Mouse (Mus musculus): Measurements from ENCODE around the gene Krtap4-1. TPM values are rescaled to one million over a fixed set of nuclear protein-coding genes. Genes with fewer than 3 reads are reported as not detected.
"Not testable (repeated sequence)": the region's sequence is repeated elsewhere in the genome, so short reads cannot be mapped to it uniquely, and the experiment has no call there.

The Krtap4-1 gene
- polyA plus RNA-seq, 1 experiment from 2014 or later = not detected

- not testable (repeated sequence) for H3K36me3 ChIP-seq (ENCODE audit: control insufficient read depth, insufficient read depth, low read length); H3K9ac ChIP-seq (ENCODE audit: low read depth, low read length); H3K4me3 ChIP-seq (ENCODE audit: low read length); H3K4me1 ChIP-seq (ENCODE audit: control insufficient read depth, insufficient read depth, low read depth, low read length); H3K27ac ChIP-seq (ENCODE audit: low read depth, low read length); H3K9me3 ChIP-seq (ENCODE audit: control insufficient read depth, low read length); H3K4me2 ChIP-seq (ENCODE audit: low read length); H3K27me3 ChIP-seq (replicated peaks; ENCODE audit: control insufficient read depth, insufficient read depth, low read length); ATAC-seq
- WGBS = 85% methylated on average over 6 of the region's 9 CpGs
Measured at GRCm38 (mm10) chr11:99643635-99644139, 15.6 kb upstream of the Krtap4-1 start, which contains the start of gene Krtap4-7. Krtap4-7 (minus strand) TSS chr11:99644089.

- Histone ChIP-seq H3K9ac (ENCODE audit: low read depth, low read length) (no peak overlapping the region), H3K9me3 (ENCODE audit: control insufficient read depth, low read length) (no peaks in the 10 kb centered on the region), H3K4me3 (ENCODE audit: low read length) (no peak overlapping the region), H3K4me2 (ENCODE audit: low read length) (no peak overlapping the region), H3K4me1 (ENCODE audit: control insufficient read depth, insufficient read depth, low read depth, low read length) (no peaks in the 10 kb centered on the region), H3K36me3 (ENCODE audit: control insufficient read depth, insufficient read depth, low read length) (no peaks in the 10 kb centered on the region), H3K27me3 (replicated peaks; ENCODE audit: control insufficient read depth, insufficient read depth, low read length) (no peaks in the 10 kb centered on the region), H3K27ac (ENCODE audit: low read depth, low read length) (no peak overlapping the region)
- no peak for ATAC-seq
- WGBS = 69% methylated on average over 1 of the region's 1 CpGs
Measured at GRCm38 (mm10) chr11:99640926-99641325, 12.9 kb upstream of the Krtap4-1 start.

- H3K9ac ChIP-seq (ENCODE audit: low read depth, low read length) = no peak overlapping the region
- no peaks in the 10 kb centered on the region for H3K4me1 ChIP-seq (ENCODE audit: control insufficient read depth, insufficient read depth, low read depth, low read length)
- no peak overlapping the region for H3K4me3 ChIP-seq (ENCODE audit: low read length)
- no peak overlapping the region for H3K27ac ChIP-seq (ENCODE audit: low read depth, low read length)
- H3K4me2 ChIP-seq (ENCODE audit: low read length) = no peak overlapping the region
- no peaks in the 10 kb centered on the region for H3K36me3 ChIP-seq (ENCODE audit: control insufficient read depth, insufficient read depth, low read length)
- no peak for ATAC-seq
- H3K27me3 ChIP-seq (replicated peaks; ENCODE audit: control insufficient read depth, insufficient read depth, low read length) = no peaks in the 10 kb centered on the region
- WGBS = 63% methylated on average over 1 of the region's 1 CpGs
- no peaks in the 10 kb centered on the region for H3K9me3 ChIP-seq (ENCODE audit: control insufficient read depth, low read length)
Measured at GRCm38 (mm10) chr11:99637086-99637485, 9.0 kb upstream of the Krtap4-1 start.

GRCm38 (mm10) chr11:99634653-99635134 lies 6.7 kb upstream of the Krtap4-1 start, which contains the start of gene Krtap4-2:
Krtap4-2 (minus strand) TSS chr11:99635084.
- no peaks in the 10 kb centered on the region for H3K27me3 ChIP-seq (replicated peaks; ENCODE audit: control insufficient read depth, insufficient read depth, low read length)
- 39% methylated on average over 8 of the region's 8 CpGs for WGBS
- H3K9ac ChIP-seq (ENCODE audit: low read depth, low read length) = no peak within 1 kb of the TSS
- no peaks in the 10 kb centered on the region for H3K36me3 ChIP-seq (ENCODE audit: control insufficient read depth, insufficient read depth, low read length)
- no peaks in the 10 kb centered on the region for H3K9me3 ChIP-seq (ENCODE audit: control insufficient read depth, low read length)
- no peak within 1 kb of the TSS for H3K27ac ChIP-seq (ENCODE audit: low read depth, low read length)
- no peaks in the 10 kb centered on the region for H3K4me1 ChIP-seq (ENCODE audit: control insufficient read depth, insufficient read depth, low read depth, low read length)
- no peak for ATAC-seq
- H3K4me3 ChIP-seq (ENCODE audit: low read length) = no peak within 1 kb of the TSS
- H3K4me2 ChIP-seq (ENCODE audit: low read length) = no peak within 1 kb of the TSS

- ATAC-seq = no peak
- 69% methylated on average over 2 of the region's 2 CpGs for WGBS
- Histone ChIP-seq H3K36me3 (ENCODE audit: control insufficient read depth, insufficient read depth, low read length) (no peaks in the 10 kb centered on the region), H3K4me2 (ENCODE audit: low read length) (no peak overlapping the region), H3K4me3 (ENCODE audit: low read length) (no peak overlapping the region), H3K27me3 (replicated peaks; ENCODE audit: control insufficient read depth, insufficient read depth, low read length) (no peaks in the 10 kb centered on the region), H3K27ac (ENCODE audit: low read depth, low read length) (no peak overlapping the region), H3K4me1 (ENCODE audit: control insufficient read depth, insufficient read depth, low read depth, low read length) (no peaks in the 10 kb centered on the region), H3K9ac (ENCODE audit: low read depth, low read length) (no peak overlapping the region), H3K9me3 (ENCODE audit: control insufficient read depth, low read length) (no peaks in the 10 kb centered on the region)
Measured at GRCm38 (mm10) chr11:99633293-99633692, 5.3 kb upstream of the Krtap4-1 start.

GRCm38 (mm10) chr11:99630890-99631289 lies 2.9 kb upstream of the Krtap4-1 start:
- WGBS = 82% methylated on average over 3 of the region's 3 CpGs
- Histone ChIP-seq H3K27me3 (replicated peaks; ENCODE audit: control insufficient read depth, insufficient read depth, low read length) (no peaks in the 10 kb centered on the region), H3K27ac (ENCODE audit: low read depth, low read length) (no peak overlapping the region), H3K4me3 (ENCODE audit: low read length) (no peak overlapping the region), H3K4me2 (ENCODE audit: low read length) (no peak overlapping the region), H3K9me3 (ENCODE audit: control insufficient read depth, low read length) (no peaks in the 10 kb centered on the region), H3K36me3 (ENCODE audit: control insufficient read depth, insufficient read depth, low read length) (no peaks in the 10 kb centered on the region), H3K4me1 (ENCODE audit: control insufficient read depth, insufficient read depth, low read depth, low read length) (no peaks in the 10 kb centered on the region), H3K9ac (ENCODE audit: low read depth, low read length) (no peak overlapping the region)
- ATAC-seq = no peak

GRCm38 (mm10) chr11:99620335-99620734 lies 7.7 kb downstream of the Krtap4-1 start, which contains the start of gene Gm11562:
Gm11562 (minus strand) TSS chr11:99620435.
- H3K4me2 ChIP-seq (ENCODE audit: low read length) = no peak within 1 kb of the TSS
- no peak within 1 kb of the TSS for H3K9ac ChIP-seq (ENCODE audit: low read depth, low read length)
- no peaks in the 10 kb centered on the region for H3K4me1 ChIP-seq (ENCODE audit: control insufficient read depth, insufficient read depth, low read depth, low read length)
- no peaks in the 10 kb centered on the region for H3K36me3 ChIP-seq (ENCODE audit: control insufficient read depth, insufficient read depth, low read length)
- 93% methylated on average over 2 of the region's 2 CpGs for WGBS
- no peak within 1 kb of the TSS for H3K27ac ChIP-seq (ENCODE audit: low read depth, low read length)
- no peak within 1 kb of the TSS for H3K4me3 ChIP-seq (ENCODE audit: low read length)
- H3K9me3 ChIP-seq (ENCODE audit: control insufficient read depth, low read length) = no peaks in the 10 kb centered on the region
- H3K27me3 ChIP-seq (replicated peaks; ENCODE audit: control insufficient read depth, insufficient read depth, low read length) = no peaks in the 10 kb centered on the region
- ATAC-seq = no peak

GRCm38 (mm10) chr11:99614796-99615363 lies 13.2 kb downstream of the Krtap4-1 start, which contains the start of gene Krtap2-4:
Krtap2-4 (minus strand) TSS chr11:99614846.
- H3K4me3 ChIP-seq (ENCODE audit: low read length) = no peak within 1 kb of the TSS
- 62% methylated on average over 2 of the region's 3 CpGs for WGBS
- H3K9ac ChIP-seq (ENCODE audit: low read depth, low read length) = no peak within 1 kb of the TSS
- no peak within 1 kb of the TSS for H3K4me2 ChIP-seq (ENCODE audit: low read length)
- no peaks in the 10 kb centered on the region for H3K36me3 ChIP-seq (ENCODE audit: control insufficient read depth, insufficient read depth, low read length)
- no peaks in the 10 kb centered on the region for H3K27me3 ChIP-seq (replicated peaks; ENCODE audit: control insufficient read depth, insufficient read depth, low read length)
- no peaks in the 10 kb centered on the region for H3K4me1 ChIP-seq (ENCODE audit: control insufficient read depth, insufficient read depth, low read depth, low read length)
- no peak within 1 kb of the TSS for H3K27ac ChIP-seq (ENCODE audit: low read depth, low read length)
- no peaks in the 10 kb centered on the region for H3K9me3 ChIP-seq (ENCODE audit: control insufficient read depth, low read length)
- ATAC-seq = no peak

GRCm38 (mm10) chr11:99610089-99610488 lies 17.9 kb downstream of the Krtap4-1 start, which contains the start of gene Gm11937:
Gm11937 (minus strand) TSS chr11:99610189.
- H3K27me3 ChIP-seq (replicated peaks; ENCODE audit: control insufficient read depth, insufficient read depth, low read length); ATAC-seq; H3K27ac ChIP-seq (ENCODE audit: low read depth, low read length); H3K9ac ChIP-seq (ENCODE audit: low read depth, low read length); H3K36me3 ChIP-seq (ENCODE audit: control insufficient read depth, insufficient read depth, low read length); H3K4me2 ChIP-seq (ENCODE audit: low read length); H3K4me1 ChIP-seq (ENCODE audit: control insufficient read depth, insufficient read depth, low read depth, low read length); H3K4me3 ChIP-seq (ENCODE audit: low read length); H3K9me3 ChIP-seq (ENCODE audit: control insufficient read depth, low read length): not testable (repeated sequence)
- 85% methylated on average over 1 of the region's 2 CpGs for WGBS
